Mouse (Mus musculus) 416B (cell line): ENCODE results near the gene Baiap2.

Experiments used
- DNase-seq: peaks from one replicate; pipeline ENCODE4 v3.0.0; 2011; ENCODE audit warnings: low read depth

Baiap2 gene

GRCm38 (mm10) chr11:119947897-119948296, 5.3 kb downstream of the Baiap2 start:
- DNase-seq = peak; percentile 36

GRCm38 (mm10) chr11:119948305-119948704, 5.7 kb downstream of the Baiap2 start:
- peak; percentile 62 for DNase-seq

- no peak for DNase-seq
These were observed 6.2 kb downstream of the Baiap2 start for GRCm38 (mm10) chr11:119948803-119949202.

- DNase-seq = no peak
These were observed 8.0 kb downstream of the Baiap2 start for GRCm38 (mm10) chr11:119950535-119950934.

- DNase-seq = no peak
These were observed 8.8 kb downstream of the Baiap2 start for GRCm38 (mm10) chr11:119951326-119951725.

- peak; percentile 76 for DNase-seq
These were observed 10.1 kb downstream of the Baiap2 start for GRCm38 (mm10) chr11:119952429-119953224.

- DNase-seq = peak; percentile 49
These were observed 11.7 kb downstream of the Baiap2 start for GRCm38 (mm10) chr11:119954233-119954632.

- DNase-seq = peak; percentile 37
These were observed 12.3 kb downstream of the Baiap2 start for GRCm38 (mm10) chr11:119954749-119955337.

GRCm38 (mm10) chr11:119955432-119955831, 12.9 kb downstream of the Baiap2 start:
- DNase-seq = no peak

- no peak for DNase-seq
These were observed 14.0 kb downstream of the Baiap2 start for GRCm38 (mm10) chr11:119956590-119956989.

GRCm38 (mm10) chr11:119958856-119959255, 16.3 kb downstream of the Baiap2 start:
- no peak for DNase-seq

- no peak for DNase-seq
These were observed 17.2 kb downstream of the Baiap2 start for GRCm38 (mm10) chr11:119959714-119960113.

- peak; percentile 56 for DNase-seq
These were observed 18.1 kb downstream of the Baiap2 start for GRCm38 (mm10) chr11:119960671-119961070.

- DNase-seq = no peak
These were observed 18.9 kb downstream of the Baiap2 start for GRCm38 (mm10) chr11:119961511-119961910.

GRCm38 (mm10) chr11:119965053-119965452, 22.5 kb downstream of the Baiap2 start:
- DNase-seq = no peak

GRCm38 (mm10) chr11:119966294-119966693, 23.7 kb downstream of the Baiap2 start:
- no peak for DNase-seq

- no peak for DNase-seq
These were observed 24.8 kb downstream of the Baiap2 start for GRCm38 (mm10) chr11:119967401-119967800.

GRCm38 (mm10) chr11:119967892-119968291, 25.3 kb downstream of the Baiap2 start:
- DNase-seq = no peak

GRCm38 (mm10) chr11:119970021-119970851, 27.7 kb downstream of the Baiap2 start:
- DNase-seq = no peak

- no peak for DNase-seq
These were observed 31.2 kb downstream of the Baiap2 start for GRCm38 (mm10) chr11:119973789-119974188.

- DNase-seq = peak; percentile 82
These were observed 33.4 kb downstream of the Baiap2 start for GRCm38 (mm10) chr11:119975739-119976501.

GRCm38 (mm10) chr11:119978701-119979100, 36.1 kb downstream of the Baiap2 start:
- DNase-seq = no peak
